Mouse (Mus musculus) brain, embryonic 14.5 days (tissue): Measurements from ENCODE around the gene Hyal3. TPM values are rescaled to one million over a fixed set of nuclear protein-coding genes. Genes with fewer than 3 reads are reported as not detected.
A peak's percentile ranks its signal among the peaks of the same experiment; 100 is the strongest.

Experiments
- DNase-seq: peaks from one replicate; pipeline ENCODE4 v3.0.0-alpha.2; 2011; ENCODE audit warnings: low read depth
- CTCF ChIP-seq: fragments of 200-500 bp; IDR thresholded peaks from 2 replicates; pipeline ENCODE4 v1.5.1; 2012; ENCODE audit warnings: inconsistent platforms, mild to moderate bottlenecking, moderate library complexity, borderline replicate concordance; ENCODE audit not compliant: insufficient read depth, insufficient read length; ENCODE audit errors: extremely low read depth
- POLR2A ChIP-seq: fragments of 200-500 bp; IDR thresholded peaks from 2 replicates; pipeline ENCODE4 v1.6.1; 2012; ENCODE audit warnings: mild to moderate bottlenecking, inconsistent platforms, borderline replicate concordance; ENCODE audit not compliant: poor library complexity, insufficient read depth, insufficient read length, severe bottlenecking; ENCODE audit errors: extremely low read depth
- polyA plus RNA-seq: library from polyadenylated mRNA; depleted of rRNA; stranded (reverse); fragments of >200 nt; gene quantifications from 2 replicates; pipeline ENCODE4 v1.2.3, GENCODE M21; 2012

The Hyal3 gene
- polyA plus RNA-seq, 1 experiment, result 1.6 TPM

- DNase-seq, result peak; percentile 92
- no peak for TF ChIP-seq POLR2A
- TF ChIP-seq CTCF, result no peak
Observed at GRCm38 (mm10) chr9:107576357-107577107, 4.1 kb upstream of the Hyal3 start, which contains the start of gene Hyal1. Hyal1 (plus strand) TSS chr9:107576927.

GRCm38 (mm10) chr9:107577871-107578270 is 2.7 kb upstream of the Hyal3 start:
- no peak for DNase-seq
- no peak for TF ChIP-seq CTCF
- no peak for TF ChIP-seq POLR2A

- TF ChIP-seq CTCF (no peak), POLR2A (no peak)
- DNase-seq, result no peak
Observed at GRCm38 (mm10) chr9:107578587-107578986, 2.0 kb upstream of the Hyal3 start, which contains the start of gene Naa80. Naa80 (plus strand) TSS chr9:107578887.

GRCm38 (mm10) chr9:107579023-107579900 is 1.4 kb upstream of the Hyal3 start:
- TF ChIP-seq POLR2A (no peak), CTCF (no peak)
- peak; percentile 41 for DNase-seq

- TF ChIP-seq CTCF, result no peak
- TF ChIP-seq POLR2A, result no peak
- no peak for DNase-seq
Observed at GRCm38 (mm10) chr9:107581584-107581983, 966 bp downstream of the Hyal3 start.

GRCm38 (mm10) chr9:107582509-107583062 is 2.0 kb downstream of the Hyal3 start:
- no peak for TF ChIP-seq POLR2A
- TF ChIP-seq CTCF, result no peak
- no peak for DNase-seq

- no peak for DNase-seq
- TF ChIP-seq POLR2A (no peak), CTCF (no peak)
Observed at GRCm38 (mm10) chr9:107583174-107583573, 2.6 kb downstream of the Hyal3 start.

- TF ChIP-seq POLR2A (no peak), CTCF (no peak)
- DNase-seq, result no peak
Observed at GRCm38 (mm10) chr9:107586504-107586903, 5.9 kb downstream of the Hyal3 start.

GRCm38 (mm10) chr9:107586974-107587832 is 6.6 kb downstream of the Hyal3 start, which contains the start of gene Ifrd2:
Ifrd2 (plus strand) TSS chr9:107587642.
- TF ChIP-seq POLR2A, result peak; percentile 59; the same call in 1 of the 2 replicates
- no peak for TF ChIP-seq CTCF
- DNase-seq, result peak; percentile 100
